Mouse (Mus musculus) C2C12 (cell line): ENCODE measurements at regions not wholly inside any gene's neighbourhood (a gene's known extent, or its start where the extent isn't known, plus 50 kb on each side); places are given as distances from the start of the nearest gene placed in this dataset.

ENCODE experiments used
- H3K27me3 ChIP-seq: one replicate; pipeline ENCODE4 v1.6.1; 2011; ENCODE audit not compliant: control insufficient read depth, insufficient read depth, insufficient read length
- H3K36me3 ChIP-seq: one replicate; pipeline ENCODE4 v1.6.1; 2011; ENCODE audit not compliant: control insufficient read depth, insufficient read depth
- H3K4me3 ChIP-seq: one replicate; pipeline ENCODE4 v1.5.1; 2011; ENCODE audit warnings: mild to moderate bottlenecking, control low read depth; ENCODE audit not compliant: poor library complexity, insufficient read depth, severe bottlenecking
- H3K79me2 ChIP-seq: one replicate; pipeline ENCODE4 v1.6.1; 2011; ENCODE audit not compliant: control insufficient read depth, insufficient read depth
- H3K79me3 ChIP-seq: one replicate; pipeline ENCODE4 v1.6.1; 2011; ENCODE audit warnings: low read depth, control low read depth
- H3ac ChIP-seq: one replicate; pipeline ENCODE3; 2011; ENCODE audit warnings: low read depth; ENCODE audit not compliant: control insufficient read depth, insufficient read length
- CEBPB ChIP-seq: IDR thresholded peaks from one replicate; pipeline ENCODE4 v1.6.1; 2011; ENCODE audit warnings: low read depth, mild to moderate bottlenecking, control low read depth, moderate library complexity
- CTCF ChIP-seq: IDR thresholded peaks from one replicate; pipeline ENCODE4 v1.5.1; 2011; ENCODE audit not compliant: control insufficient read depth, insufficient read depth, insufficient read length
- FOSL1 ChIP-seq: IDR thresholded peaks from one replicate; pipeline ENCODE4 v1.8.0; 2011; ENCODE audit warnings: mild to moderate bottlenecking, low read length; ENCODE audit not compliant: poor library complexity, insufficient read depth, severe bottlenecking
- MAX ChIP-seq: IDR thresholded peaks from one replicate; pipeline ENCODE4 v1.6.1; 2011; ENCODE audit warnings: mild to moderate bottlenecking, control low read depth
- MYOD1 ChIP-seq: IDR thresholded peaks from one replicate; pipeline ENCODE4 v1.6.1; 2011; ENCODE audit warnings: low read depth; ENCODE audit not compliant: control insufficient read depth, insufficient read length
- MYOG ChIP-seq: IDR thresholded peaks from one replicate; pipeline ENCODE4 v1.6.1; 2011; ENCODE audit not compliant: control insufficient read depth, insufficient read length; ENCODE audit errors: extremely low read depth
- USF1 ChIP-seq: IDR thresholded peaks from one replicate; pipeline ENCODE4 v1.6.1; 2011; ENCODE audit warnings: low read depth, mild to moderate bottlenecking, control low read depth, moderate library complexity

DNA sequence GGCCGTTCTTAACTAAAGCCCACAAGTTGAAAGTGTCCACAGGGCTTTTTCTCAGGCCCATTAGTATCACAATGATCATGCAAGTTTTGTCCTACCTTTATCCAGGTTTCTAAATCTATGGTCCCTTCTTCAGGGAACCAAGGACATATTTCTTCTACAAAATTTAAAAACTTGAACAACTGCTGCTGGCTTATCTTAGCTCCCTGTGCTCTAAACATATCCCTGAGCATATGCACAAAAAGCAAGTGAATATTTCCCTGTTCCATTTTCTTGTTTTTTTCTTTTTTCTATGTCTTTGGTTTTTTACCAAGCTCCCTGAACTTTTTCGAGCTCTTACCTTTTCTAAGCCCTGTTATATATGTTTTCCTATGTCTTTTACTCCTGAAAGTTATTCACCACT, 201.9 kb downstream of the Mbip start:
- Histone ChIP-seq H3K79me3 (no peaks in the 10 kb centered on the region), H3ac (no peak overlapping the region), H3K4me3 (no peak overlapping the region), H3K36me3 (no peaks in the 10 kb centered on the region), H3K27me3 (no peaks in the 10 kb centered on the region), H3K79me2 (no peaks in the 10 kb centered on the region)
- TF ChIP-seq USF1, result no peak
- TF ChIP-seq MAX, result no peak
- TF ChIP-seq CTCF, result no peak
- no peak for TF ChIP-seq MYOD1
- no peak for TF ChIP-seq CEBPB
- no peak for TF ChIP-seq MYOG
- no peak for TF ChIP-seq FOSL1

DNA sequence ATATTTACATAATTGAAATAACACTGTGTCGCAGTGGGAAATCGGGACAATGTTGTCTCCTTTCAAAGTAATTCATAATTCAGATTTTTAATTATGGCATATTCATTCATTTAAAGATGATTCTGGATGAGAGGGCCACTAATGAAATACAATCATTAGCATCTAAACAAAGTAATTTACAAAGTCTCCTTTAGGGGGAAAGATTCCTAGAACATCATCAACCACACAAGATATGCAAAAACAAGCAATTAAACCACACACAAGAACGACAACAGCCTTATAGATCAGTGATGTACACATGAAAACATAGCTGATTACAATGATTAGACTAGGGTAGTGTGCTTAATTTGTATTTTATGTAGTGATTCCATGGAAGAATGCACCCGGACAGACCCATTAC, 231.2 kb downstream of the Mbip start:
- Histone ChIP-seq H3K4me3 (no peak overlapping the region), H3ac (no peak overlapping the region), H3K27me3 (no peaks in the 10 kb centered on the region), H3K79me3 (no peaks in the 10 kb centered on the region), H3K79me2 (no peaks in the 10 kb centered on the region), H3K36me3 (no peaks in the 10 kb centered on the region)
- TF ChIP-seq MYOD1, result no peak
- TF ChIP-seq USF1, result no peak
- TF ChIP-seq MAX, result no peak
- TF ChIP-seq FOSL1, result no peak
- TF ChIP-seq MYOG, result no peak
- no peak for TF ChIP-seq CEBPB
- no peak for TF ChIP-seq CTCF

DNA sequence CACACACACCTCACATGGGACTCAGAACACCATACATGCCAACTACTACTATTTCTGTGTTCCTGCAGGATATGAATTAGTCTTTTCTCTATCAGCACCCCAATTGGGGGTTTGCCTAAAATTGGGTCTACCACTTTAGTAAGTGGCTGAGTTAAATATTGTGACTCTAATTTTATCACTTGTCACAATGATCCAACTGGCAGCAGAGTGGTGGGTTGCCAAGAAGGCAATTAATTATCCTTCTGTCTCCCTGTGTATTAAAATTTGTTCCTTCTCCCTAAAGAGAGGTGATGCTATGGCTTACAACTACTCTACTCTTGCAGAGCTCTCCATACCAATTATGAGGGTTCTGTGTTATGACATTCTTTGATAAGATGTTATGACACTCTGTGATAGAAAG, 245.3 kb downstream of the Brms1l start:
- H3ac ChIP-seq, result no peak overlapping the region
- no peak overlapping the region for H3K4me3 ChIP-seq
- H3K79me3 ChIP-seq, result no peaks in the 10 kb centered on the region
- H3K36me3 ChIP-seq, result no peaks in the 10 kb centered on the region
- no peaks in the 10 kb centered on the region for H3K27me3 ChIP-seq
- no peak for TF ChIP-seq MYOD1
- TF ChIP-seq FOSL1, result no peak
- no peak for TF ChIP-seq CEBPB
- TF ChIP-seq MYOG, result no peak
- no peak for TF ChIP-seq MAX
- TF ChIP-seq USF1, result no peak
- no peak for TF ChIP-seq CTCF
- no peaks in the 10 kb centered on the region for H3K79me2 ChIP-seq

DNA sequence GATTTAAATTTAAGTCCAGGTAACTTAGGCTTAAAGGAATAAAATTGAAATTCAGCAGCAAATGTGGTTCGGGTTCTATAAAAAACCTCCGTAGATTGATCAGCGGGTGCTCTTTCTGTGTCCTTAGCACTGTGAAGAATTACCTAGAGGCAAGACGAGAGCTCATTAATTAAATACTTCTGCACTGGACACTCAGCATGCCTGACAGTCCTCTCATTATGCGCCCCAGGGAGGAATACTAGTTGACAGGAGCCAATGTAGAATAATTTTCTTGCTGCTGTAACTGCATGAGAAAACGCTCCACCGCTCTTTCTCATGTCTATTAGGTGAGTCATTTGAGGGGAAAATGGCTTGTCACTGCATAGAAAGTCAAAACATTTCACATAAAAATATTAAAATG, 228.1 kb downstream of the Brms1l start:
- H3ac ChIP-seq, result no peak overlapping the region
- TF ChIP-seq MYOD1, result no peak
- TF ChIP-seq MYOG, result no peak
- no peak for TF ChIP-seq USF1
- no peak for TF ChIP-seq CEBPB
- TF ChIP-seq MAX, result no peak
- no peak for TF ChIP-seq FOSL1
- TF ChIP-seq CTCF, result no peak
- H3K4me3 ChIP-seq, result no peak overlapping the region
- no peaks in the 10 kb centered on the region for H3K79me3 ChIP-seq
- H3K36me3 ChIP-seq, result no peaks in the 10 kb centered on the region
- H3K27me3 ChIP-seq, result no peaks in the 10 kb centered on the region
- H3K79me2 ChIP-seq, result no peaks in the 10 kb centered on the region

DNA sequence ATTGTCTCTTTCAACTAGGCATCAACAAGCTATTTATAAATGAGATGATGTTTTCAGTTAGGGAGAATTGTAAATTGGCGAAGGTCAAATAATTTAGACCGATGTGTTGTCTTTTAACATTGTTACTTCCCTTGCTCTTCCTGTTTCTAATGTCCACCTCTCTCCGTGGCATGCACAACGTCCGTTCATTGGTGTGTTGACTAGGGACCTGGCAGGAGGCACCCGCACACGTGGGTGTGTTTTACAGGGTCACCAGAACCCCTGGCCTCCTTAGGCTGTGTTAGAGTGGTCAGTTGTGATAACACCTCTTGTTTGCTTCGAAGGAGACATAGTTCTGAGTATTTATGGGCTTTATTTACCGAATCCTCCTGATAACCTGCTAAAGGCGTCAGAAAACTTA, 222.8 kb downstream of the Brms1l start:
- Histone ChIP-seq H3K79me3 (no peaks in the 10 kb centered on the region), H3K4me3 (no peak overlapping the region), H3K79me2 (no peaks in the 10 kb centered on the region), H3K36me3 (no peaks in the 10 kb centered on the region), H3ac (no peak overlapping the region), H3K27me3 (no peaks in the 10 kb centered on the region)
- TF ChIP-seq USF1, result no peak
- no peak for TF ChIP-seq MYOD1
- TF ChIP-seq MAX, result no peak
- TF ChIP-seq FOSL1, result no peak
- TF ChIP-seq CTCF, result no peak
- TF ChIP-seq CEBPB, result no peak
- TF ChIP-seq MYOG, result no peak

DNA sequence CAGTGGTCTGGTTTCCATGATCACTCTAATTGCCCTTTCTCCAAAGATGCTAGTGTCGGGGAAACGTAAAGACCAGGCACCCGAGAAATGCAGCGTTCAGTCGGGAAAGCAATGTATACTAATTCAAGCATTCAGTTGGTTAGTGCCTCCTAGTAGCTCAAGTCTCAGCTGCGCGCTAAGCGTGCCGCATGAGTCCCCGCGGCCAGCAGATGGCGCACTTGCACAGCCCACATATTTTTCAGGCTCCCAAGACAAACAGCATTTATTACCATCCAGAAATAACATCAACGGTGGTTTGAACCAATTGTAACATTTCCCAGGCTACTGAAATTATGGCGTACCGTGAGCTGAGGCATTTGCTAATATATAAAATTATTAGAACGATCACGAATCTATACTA, 222.3 kb downstream of the Brms1l start:
- no peak overlapping the region for H3ac ChIP-seq
- no peaks in the 10 kb centered on the region for H3K36me3 ChIP-seq
- TF ChIP-seq CTCF (peak; percentile 88), MYOD1 (no peak)
- H3K79me3 ChIP-seq, result no peaks in the 10 kb centered on the region
- H3K4me3 ChIP-seq, result no peak overlapping the region
- no peaks in the 10 kb centered on the region for H3K27me3 ChIP-seq
- H3K79me2 ChIP-seq, result no peaks in the 10 kb centered on the region
